Mouse (Mus musculus): Measurements from ENCODE around the gene Gast.
"Not testable (repeated sequence)": the region's sequence is repeated elsewhere in the genome, so short reads cannot be mapped to it uniquely, and the experiment has no call there.

- TF ChIP-seq CTCF, EP300 (IDR thresholded peaks at IDR 0.05; ENCODE audit: low read depth): not testable (repeated sequence)
These were observed 3.3 kb upstream of the Gast start for GRCm38 (mm10) chr11:100330816-100331375.
